Mouse (Mus musculus): ENCODE results near the gene Xrra1. TPM values are rescaled to one million over a fixed set of nuclear protein-coding genes. Genes with fewer than 3 reads are reported as not detected.
"Not testable (repeated sequence)": the region's sequence is repeated elsewhere in the genome, so short reads cannot be mapped to it uniquely, and the experiment has no call there.

Xrra1 gene
- not detected in 2 replicates for total RNA-seq (2017)

DNA sequence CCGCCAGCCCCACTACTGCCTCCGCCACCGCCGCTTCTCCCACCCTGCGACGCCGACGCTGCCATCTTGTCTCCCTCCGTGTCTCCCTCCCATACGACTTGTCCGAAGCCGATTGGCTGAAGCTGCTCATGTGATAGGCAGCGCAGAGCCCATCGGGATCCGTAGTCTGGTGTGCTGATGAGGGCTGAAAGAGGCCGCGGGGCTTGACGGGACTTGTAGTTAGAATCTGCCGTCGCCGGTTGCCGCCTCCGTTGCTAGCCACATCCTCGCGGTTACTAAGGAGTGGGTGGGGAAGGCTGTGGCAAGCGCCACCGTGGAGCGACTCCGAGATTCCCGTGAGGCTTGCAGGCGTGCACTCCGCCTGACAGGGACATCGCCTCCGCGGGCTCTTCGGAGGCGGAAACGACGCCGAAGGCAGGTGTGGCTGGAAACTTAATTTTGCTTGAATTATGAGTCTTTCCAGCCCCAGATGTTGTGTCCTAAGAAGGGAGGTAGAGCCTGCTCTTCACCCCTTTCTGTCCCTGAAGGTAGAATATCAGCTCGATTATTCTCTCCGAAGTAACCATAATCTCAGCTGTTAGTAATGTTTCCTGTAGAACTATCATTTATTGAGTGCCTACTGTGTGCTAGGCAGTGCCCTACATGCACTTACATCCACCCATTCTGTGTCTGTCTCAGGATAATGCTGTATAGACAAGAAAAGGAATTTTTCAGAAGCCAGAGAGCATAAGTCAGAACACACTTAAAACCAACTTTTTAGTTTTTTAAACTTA lies at the start of gene Xrra1:
Gene Xrra1 (plus strand): TSS at position 304 of the 773 bp plus-strand sequence.
- peak; percentile 99 for ATAC-seq (ENCODE audit: extremely low read depth, insufficient number of reproducible peaks, low FRiP score, poor library complexity, severe bottlenecking)

DNA sequence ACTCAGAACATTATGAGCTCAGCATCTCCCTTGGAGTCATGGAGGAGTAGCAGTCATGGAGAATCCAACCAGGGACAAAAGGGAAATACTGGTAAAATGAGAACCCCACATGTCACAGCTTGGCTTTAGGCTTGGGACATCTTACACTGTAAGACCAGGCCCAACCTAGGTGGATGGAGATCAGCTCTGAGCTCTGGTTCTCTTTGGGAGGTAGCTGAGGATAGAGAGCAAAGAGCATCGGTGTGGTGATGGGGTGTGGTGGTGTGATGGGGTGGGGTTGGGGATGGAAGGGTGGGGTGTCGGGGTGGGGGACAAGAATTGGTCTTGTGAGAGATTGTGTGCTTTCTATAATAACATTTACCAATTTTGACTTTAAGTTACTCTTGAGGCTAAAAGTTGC lies 48.1 kb upstream of the Xrra1 start:
- ATAC-seq (ENCODE audit: extremely low read depth, insufficient number of reproducible peaks, low FRiP score, poor library complexity, severe bottlenecking), result no peak

DNA sequence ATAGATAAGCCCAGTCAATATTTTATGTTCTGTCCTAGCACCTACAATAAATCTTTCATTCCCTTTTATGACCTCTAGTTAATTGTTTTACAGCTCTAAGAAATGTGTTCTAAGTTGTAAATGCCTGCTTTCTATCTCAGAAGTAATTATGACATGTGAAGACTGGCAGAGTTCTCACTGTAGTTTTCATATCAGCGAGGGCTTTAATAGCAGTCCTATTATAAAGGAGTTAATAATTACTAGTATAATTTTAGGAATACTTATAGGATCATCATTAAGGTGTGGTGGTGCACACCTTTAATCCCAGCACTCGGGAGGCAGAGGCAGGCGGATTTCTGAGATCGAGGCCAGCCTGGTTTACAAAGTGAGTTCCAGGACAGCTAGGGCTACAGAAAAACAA lies 47.3 kb upstream of the Xrra1 start:
- no peak for ATAC-seq (ENCODE audit: extremely low read depth, insufficient number of reproducible peaks, low FRiP score, poor library complexity, severe bottlenecking)

DNA sequence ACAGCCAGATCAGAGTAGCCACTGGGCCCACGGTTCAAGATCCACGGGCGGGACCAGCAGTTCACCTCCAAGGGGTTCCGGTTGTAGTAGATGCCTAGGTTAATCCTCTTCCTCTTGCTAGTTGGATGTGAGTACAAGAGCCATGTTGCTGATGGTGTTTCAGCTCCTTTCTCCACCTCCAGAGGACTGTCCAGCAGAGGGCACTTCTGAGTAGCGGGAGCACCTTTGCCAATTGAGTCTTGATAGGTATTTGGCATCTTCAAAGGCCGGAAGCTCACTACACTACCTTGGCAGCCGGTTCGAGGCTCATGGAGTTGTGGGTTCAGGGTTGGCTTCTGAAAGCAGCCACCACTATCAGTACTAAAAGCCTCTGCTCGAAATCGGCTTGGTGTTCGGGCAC lies 45.5 kb upstream of the Xrra1 start:
- ATAC-seq (ENCODE audit: extremely low read depth, insufficient number of reproducible peaks, low FRiP score, poor library complexity, severe bottlenecking), result 0 out of 2 replicates have a peak, but pooled peaks have one; percentile 9

DNA sequence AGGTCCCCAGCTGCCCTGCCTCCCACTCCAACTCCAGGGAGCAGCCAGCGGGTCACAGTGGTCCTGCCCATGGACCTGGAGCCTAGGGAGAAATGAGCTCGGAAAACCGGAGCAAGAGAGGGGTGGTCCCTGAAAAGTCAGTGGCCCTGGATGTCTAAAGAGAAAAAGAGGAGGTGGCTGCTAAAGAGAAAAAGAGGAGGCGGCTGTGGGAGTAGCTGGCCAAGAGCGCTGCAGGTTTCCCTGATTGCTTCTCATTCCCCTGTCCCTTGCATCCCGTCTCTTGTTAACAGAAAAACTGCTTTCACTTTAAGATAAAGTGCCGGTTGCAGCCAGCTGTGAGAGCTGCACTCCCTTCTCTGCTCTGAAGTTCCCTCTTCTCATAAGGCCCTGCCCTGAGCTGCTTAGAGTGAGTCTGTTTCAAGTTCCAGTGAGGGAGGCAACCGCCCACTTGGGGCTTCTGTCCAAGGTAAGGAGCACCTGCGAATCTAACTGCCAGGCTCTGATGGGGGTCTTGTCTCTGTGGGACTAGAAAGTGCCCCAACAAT lies 40.7 kb upstream of the Xrra1 start:
- ATAC-seq (ENCODE audit: extremely low read depth, insufficient number of reproducible peaks, low FRiP score, poor library complexity, severe bottlenecking), result not testable (repeated sequence)

DNA sequence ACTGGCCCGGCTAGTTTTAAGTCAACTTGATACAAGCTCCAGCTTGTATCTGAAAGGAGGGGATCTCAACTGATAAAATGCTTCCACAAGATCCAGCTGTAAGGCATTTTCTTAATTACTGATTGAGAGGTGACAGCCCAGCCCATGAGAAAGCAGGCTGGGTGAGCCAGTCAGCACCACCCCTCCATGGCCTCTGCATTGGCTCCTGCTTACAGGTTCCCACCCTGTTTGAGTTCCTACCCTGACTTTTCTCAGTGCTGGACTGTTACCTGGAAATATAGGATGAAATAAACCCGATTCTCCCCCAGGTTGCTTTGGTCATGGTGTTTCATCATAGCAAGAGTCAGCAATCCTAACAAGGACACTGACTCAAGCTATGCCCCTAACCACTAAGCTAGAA lies 37.0 kb upstream of the Xrra1 start:
- ATAC-seq (ENCODE audit: extremely low read depth, insufficient number of reproducible peaks, low FRiP score, poor library complexity, severe bottlenecking), result no peak

DNA sequence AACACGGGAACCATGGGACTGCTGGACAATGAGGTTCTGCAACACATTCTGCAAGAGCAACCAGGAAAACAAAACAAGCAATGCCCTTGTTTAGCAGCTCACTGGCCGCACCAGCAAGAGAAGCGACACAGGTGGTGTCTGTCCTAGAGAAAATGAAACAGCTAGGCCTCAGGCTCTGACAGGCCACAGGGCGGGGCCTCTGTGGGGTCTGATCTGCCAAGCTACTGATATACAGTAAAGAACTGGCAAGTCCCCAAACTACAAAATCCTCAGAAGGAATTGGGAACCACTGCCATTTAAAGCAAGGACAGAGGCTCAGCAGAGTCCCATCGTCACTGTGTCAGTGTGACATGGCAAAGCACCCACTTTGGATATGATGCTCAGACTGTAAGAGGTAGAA lies 36.5 kb upstream of the Xrra1 start:
- ATAC-seq (ENCODE audit: extremely low read depth, insufficient number of reproducible peaks, low FRiP score, poor library complexity, severe bottlenecking), result no peak

DNA sequence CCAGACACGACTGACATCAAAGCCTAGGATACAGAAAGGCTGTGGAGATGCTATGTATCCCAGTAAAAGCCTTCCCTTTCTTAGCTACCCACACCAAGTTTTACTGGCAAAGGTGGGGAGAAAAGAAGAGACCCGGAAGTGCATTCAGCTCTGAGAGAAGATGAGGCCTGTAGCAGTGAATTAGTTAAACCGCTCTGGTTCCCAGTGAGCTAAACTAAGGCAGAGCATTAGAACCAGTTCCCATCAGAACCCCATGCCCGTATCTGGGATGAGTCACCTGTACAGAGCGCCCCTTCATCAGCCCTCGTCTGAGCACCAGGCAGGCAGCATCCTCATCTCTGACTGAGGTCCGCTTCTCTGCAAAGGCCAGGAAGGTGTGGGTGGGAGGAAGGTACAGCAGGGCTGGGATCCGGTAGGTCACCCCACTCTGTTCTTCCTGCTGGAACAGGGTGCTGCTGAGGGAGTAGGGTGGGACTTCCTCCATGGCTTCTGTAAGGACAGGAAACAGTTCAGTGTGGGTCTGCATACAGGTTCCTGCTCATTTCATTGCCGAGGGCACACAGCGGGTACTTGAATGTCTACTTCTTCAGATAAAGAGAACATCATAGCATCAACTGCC lies 35.8 kb upstream of the Xrra1 start:
- ATAC-seq (ENCODE audit: extremely low read depth, insufficient number of reproducible peaks, low FRiP score, poor library complexity, severe bottlenecking), result no peak

DNA sequence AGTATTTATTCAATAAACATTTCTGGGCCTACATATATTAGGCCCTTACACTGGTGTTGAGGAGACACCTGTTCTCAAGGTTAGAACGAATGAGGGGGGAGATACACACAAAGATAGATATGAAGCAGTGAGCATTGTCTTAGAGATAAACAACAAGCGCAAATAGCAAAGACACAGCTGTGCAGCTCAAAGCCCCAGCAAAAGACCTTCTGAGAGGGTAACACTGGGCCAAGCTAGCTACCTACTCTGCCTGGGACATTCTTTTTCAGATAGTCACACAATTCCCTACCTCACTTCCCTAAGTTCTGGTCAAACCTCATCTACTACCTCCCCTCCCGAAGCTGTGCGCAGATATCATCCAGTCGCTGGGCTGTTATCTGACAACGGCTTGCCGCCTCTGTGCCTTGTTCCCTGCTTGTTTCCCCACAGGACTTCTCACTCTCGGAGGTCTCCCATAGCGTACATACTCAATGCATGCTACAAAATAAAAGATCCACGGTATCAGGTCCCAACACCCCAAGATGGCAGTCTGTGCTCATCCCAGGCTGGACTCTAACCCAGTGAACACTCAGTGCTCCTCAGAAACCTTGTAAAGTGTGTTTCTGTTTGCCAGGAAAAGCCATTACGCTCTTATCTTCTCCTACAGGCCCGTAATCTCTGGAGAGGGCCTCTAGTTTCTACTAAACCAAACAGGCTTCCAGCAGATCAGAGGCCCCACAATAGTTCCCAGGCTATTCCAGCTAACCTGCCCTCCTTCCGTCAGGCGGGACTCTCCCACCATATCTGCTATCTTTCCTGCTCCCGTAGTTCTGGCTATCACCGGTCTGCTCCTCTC lies 34.0 kb upstream of the Xrra1 start:
- no peak for ATAC-seq (ENCODE audit: extremely low read depth, insufficient number of reproducible peaks, low FRiP score, poor library complexity, severe bottlenecking)

DNA sequence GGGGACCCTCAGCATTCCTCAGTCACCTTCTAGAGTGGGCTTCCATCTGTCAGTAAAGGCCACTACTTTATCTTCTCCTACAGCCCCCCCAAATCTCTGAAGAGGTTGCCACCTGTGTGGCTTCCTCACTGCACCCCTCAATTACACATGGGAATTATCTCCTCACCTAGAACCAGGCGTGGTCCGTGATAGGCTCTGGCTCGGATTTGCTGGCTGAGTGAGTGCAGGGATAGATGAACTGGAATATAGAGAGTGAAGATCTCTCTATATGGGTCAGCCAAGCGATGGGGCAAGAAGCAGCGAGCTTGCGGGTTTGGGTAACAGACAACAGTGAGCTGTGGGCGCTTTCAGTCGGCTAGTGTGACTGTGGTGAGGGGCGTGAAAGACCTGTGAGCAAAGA lies 33.4 kb upstream of the Xrra1 start:
- ATAC-seq (ENCODE audit: extremely low read depth, insufficient number of reproducible peaks, low FRiP score, poor library complexity, severe bottlenecking), result no peak

DNA sequence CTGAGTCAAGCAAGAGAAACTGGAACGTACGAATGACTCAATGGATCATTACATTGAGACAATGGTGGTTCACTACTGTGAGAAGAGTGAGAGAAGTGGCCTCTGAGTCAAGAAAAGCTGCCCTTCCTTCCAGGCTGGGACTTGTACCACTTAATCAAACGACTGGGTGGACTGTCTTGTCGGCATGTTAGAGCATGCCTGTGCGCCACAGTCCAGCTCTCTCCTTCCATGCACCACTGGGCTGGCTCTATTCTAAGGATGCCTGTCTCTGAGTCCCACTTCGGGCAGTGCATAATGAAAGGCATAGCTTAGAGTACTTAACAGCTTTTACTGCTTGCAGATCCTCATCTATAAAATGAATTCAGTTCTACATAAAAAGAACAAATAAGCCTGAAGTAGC lies 32.8 kb upstream of the Xrra1 start:
- ATAC-seq (ENCODE audit: extremely low read depth, insufficient number of reproducible peaks, low FRiP score, poor library complexity, severe bottlenecking), result no peak

DNA sequence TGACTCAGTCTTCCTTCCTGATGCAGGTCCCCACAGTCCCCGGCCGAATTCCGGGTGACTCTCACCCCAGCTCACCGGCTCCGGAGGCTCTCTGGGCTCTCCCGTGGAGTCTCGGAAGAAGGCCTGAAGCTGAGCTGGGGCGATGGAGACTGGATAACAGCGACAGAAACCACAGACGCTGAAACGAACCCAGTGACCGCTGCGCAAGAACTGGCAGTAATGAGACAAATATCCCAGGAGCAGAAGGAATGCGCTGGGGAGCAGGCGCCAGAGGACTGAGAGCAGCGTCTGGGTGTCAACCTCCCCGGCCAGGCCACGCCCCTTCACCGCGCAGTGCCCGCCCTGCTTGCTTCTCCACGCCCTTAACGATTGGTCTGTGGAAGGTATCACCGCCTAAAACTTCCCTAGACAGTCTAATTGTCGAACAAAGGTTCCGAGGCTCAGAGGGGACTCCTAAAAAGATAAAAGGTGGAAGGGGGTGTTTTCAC lies 30.8 kb upstream of the Xrra1 start, which contains the start of gene Neu3:
Gene Neu3 (minus strand): TSS at position 335 of the 488 bp plus-strand sequence.
- ATAC-seq (ENCODE audit: extremely low read depth, insufficient number of reproducible peaks, low FRiP score, poor library complexity, severe bottlenecking), result peak; percentile 93

DNA sequence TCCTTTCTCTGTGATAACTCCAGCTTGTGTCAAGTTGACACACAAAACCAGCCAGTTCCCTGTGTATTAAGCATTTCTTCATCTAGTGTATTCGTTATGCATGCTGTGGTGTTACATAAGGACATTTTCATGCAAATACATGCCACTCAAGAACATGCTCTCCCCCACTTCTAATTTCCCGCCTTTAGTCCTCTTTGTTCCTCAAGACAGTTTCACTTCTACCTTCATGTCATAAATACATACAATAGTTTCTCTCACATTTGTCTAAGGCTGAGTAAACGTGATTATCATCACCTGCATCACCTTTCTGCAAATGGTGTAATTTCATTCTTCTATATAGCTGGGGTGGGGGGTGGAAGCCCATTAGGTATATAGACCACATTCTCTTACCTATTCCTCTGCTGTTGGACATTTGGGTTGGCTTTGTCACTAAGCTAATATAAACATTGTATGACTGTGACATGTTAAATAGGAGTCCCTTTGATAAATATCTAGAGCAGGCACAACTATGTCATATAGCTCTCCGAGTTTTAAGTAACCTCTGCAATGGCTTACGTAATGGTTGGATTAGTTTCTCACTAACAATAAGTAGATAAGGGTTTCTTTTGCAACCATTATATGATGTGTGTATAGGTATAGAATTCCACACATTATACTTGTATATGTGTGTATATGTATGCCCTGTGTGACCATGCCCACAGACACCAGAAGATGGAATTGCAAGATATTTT lies 25.6 kb upstream of the Xrra1 start:
- ATAC-seq (ENCODE audit: extremely low read depth, insufficient number of reproducible peaks, low FRiP score, poor library complexity, severe bottlenecking), result no peak

DNA sequence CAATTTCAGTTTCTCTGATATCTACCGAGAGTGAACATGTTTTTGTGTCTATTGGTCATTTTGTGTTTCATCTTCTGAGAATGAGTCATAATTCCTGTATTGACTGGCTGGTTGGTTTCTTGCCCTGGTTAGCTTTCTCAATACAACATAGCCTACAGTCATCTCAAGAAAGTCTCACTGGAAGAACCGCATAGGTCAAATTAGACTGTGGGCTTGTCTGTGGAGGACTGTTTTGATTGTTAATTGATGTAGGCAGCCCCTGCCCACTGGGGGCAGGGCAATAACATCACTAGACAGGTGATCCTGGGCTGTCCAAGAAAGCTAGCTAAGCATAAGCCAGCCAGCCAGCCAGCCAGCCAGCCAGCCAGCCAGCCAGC lies 25.1 kb upstream of the Xrra1 start:
- ATAC-seq (ENCODE audit: extremely low read depth, insufficient number of reproducible peaks, low FRiP score, poor library complexity, severe bottlenecking), result no peak

DNA sequence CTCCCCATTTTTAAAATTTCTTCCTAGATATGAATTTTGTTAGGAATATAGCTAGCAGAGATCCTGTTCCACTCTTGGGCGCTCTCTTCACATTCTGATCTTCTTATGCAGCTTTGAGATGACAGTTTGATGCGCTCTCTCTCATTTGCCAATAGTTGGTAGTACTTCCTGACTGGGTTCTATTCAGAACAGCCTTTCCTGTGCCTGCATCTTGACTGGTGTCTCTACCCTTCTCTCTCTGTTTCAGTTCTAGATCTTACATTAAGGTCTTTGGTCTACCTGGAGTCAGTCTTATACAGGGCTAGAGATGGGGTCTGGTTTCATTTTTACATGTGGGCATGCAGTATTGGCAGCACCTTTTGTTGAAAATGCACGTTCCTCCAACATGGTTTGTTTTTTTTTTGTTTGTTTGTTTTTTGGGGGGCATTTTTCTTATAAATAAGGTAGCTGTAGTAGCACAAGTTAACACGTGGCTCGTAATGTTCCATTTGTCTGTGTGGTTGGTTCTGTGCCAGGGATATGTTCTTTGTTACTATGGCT lies 24.5 kb upstream of the Xrra1 start:
- no peak for ATAC-seq (ENCODE audit: extremely low read depth, insufficient number of reproducible peaks, low FRiP score, poor library complexity, severe bottlenecking)

DNA sequence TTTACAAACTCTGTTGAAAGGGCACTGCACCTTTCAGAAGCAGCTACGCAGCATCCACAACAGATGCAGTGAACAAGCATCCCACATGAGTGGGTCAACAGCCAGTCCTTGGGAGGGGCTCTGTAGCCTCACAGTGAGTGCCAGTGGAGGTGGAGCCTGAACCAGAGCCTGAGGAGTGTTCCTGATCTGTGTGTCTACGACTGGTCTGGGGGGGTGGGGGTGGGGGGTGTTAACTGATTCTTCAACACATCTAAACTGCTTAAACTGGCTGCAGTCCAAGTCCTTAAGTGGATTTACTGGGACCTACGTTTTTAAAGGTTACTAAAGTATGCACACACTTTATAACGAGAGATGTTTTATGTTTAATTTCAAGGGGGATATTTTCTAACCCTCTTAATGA lies 22.1 kb upstream of the Xrra1 start:
- ATAC-seq (ENCODE audit: extremely low read depth, insufficient number of reproducible peaks, low FRiP score, poor library complexity, severe bottlenecking), result no peak

DNA sequence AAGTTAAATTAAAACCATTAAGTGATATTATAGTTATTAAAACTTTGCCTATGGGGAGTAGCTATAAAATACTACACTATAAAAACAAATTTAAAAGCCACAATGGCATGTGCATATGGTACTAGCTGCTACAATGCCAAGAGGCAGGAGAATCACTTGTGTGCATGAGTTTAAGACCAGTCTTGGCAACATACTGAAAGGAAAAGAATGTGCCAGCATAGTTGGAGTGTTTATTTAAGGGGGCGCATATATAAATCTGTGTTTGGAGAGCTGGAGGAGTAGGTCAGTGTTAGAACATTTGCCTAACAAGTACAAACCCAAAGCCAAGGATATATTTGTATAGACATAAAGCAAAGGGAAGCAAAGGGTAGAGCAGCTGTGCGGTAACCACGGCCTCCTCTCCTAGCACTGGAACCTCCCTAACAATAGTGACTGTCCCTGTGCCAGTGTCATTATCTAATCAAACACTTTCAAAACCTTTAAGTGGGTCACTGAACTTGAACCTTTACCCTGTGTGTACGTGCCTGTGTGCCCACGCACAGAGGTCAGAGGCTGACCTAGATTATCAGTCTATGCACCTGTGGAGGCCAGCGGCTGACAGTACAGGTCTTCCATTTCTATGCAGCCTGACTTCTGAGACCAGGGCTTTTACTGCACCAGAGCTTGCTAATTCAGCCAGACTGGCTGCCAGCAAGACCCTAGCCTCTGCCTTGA lies 21.4 kb upstream of the Xrra1 start:
- no peak for ATAC-seq (ENCODE audit: extremely low read depth, insufficient number of reproducible peaks, low FRiP score, poor library complexity, severe bottlenecking)

DNA sequence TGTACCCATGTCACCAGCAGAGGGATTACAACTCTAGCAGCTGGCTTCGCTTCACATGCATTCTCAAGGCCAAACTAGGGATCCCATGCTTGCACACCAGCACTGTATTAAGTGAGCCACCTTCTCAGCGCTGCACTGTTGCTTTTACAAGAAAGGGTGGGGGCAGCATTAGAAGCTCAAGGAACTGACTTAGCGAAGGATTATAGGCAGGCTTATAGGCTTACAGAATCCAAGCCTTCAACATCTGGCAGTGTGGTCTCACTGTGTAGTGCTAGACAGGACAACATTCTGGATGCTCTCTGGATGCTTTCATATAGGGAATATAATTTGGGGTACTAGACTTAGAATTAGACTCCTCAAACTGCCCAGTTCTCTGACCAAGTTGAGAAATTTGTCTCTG lies 20.7 kb upstream of the Xrra1 start:
- ATAC-seq (ENCODE audit: extremely low read depth, insufficient number of reproducible peaks, low FRiP score, poor library complexity, severe bottlenecking), result no peak

All from neutrophil, adult 5-6 weeks (primary cell).